Mouse (Mus musculus) CH12.LX (cell line): ENCODE measurements around the gene Prn. TPM values are rescaled to one million over a fixed set of nuclear protein-coding genes. Genes with fewer than 3 reads are reported as not detected.

Experiments
- DNase-seq: peaks from one replicate; pipeline ENCODE4 v3.0.0-alpha.2; 2013; ENCODE audit errors: extremely low read depth
- H3K27ac ChIP-seq: 2 replicates; pipeline ENCODE4 v1.5.1; 2012; ENCODE audit warnings: low read depth, mild to moderate bottlenecking, control low read depth, moderate library complexity; ENCODE audit not compliant: insufficient read depth
- H3K27me3 ChIP-seq: replicated peaks from 2 replicates; pipeline ENCODE3; 2012; ENCODE audit warnings: inconsistent platforms
- H3K36me3 ChIP-seq, 2 experiments: replicated peaks in 1 of 2; 2 replicates each; pipeline versions ENCODE3 to v1.6.1; 2012; ENCODE audit warnings: inconsistent platforms in 1 of 2, low read length in 1 of 2, mild to moderate bottlenecking in 1 of 2, mixed read lengths in 1 of 2, moderate library complexity in 1 of 2; ENCODE audit not compliant: control insufficient read depth in 1 of 2, insufficient read depth in 1 of 2
- H3K4me1 ChIP-seq, 2 experiments: 2 replicates each; pipeline ENCODE4 v1.6.1; 2012; ENCODE audit warnings: inconsistent platforms in 1 of 2, moderate library complexity in 1 of 2; ENCODE audit not compliant: insufficient read depth in 2 of 2, control insufficient read depth in 1 of 2
- H3K4me2 ChIP-seq: 2 replicates; pipeline ENCODE4 v1.6.1; 2012; ENCODE audit warnings: low read depth, mild to moderate bottlenecking, control low read depth; ENCODE audit not compliant: poor library complexity, insufficient read depth, severe bottlenecking
- H3K4me3 ChIP-seq, 3 experiments: fragments of 150-350 bp in 1 of 3; sonication (generic) in 1 of 3; replicated peaks in 1 of 3; 2 replicates each; pipeline versions ENCODE3 to v1.5.1; 2011 to 2012; ENCODE audit warnings: low read depth in 2 of 3, low read length in 2 of 3, mild to moderate bottlenecking in 2 of 3, moderate library complexity in 2 of 3, control low read depth in 1 of 3, improper control_type of control experiment in 1 of 3, inconsistent platforms in 1 of 3, mixed read lengths in 1 of 3; ENCODE audit not compliant: poor library complexity in 1 of 3
- H3K79me2 ChIP-seq: replicated peaks from 2 replicates; pipeline ENCODE4 v1.6.1; 2012; ENCODE audit warnings: mild to moderate bottlenecking, moderate library complexity; ENCODE audit not compliant: control insufficient read depth, poor library complexity, insufficient read depth, severe bottlenecking; ENCODE audit errors: extremely low read depth
- H3K9ac ChIP-seq: 2 replicates; pipeline ENCODE4 v1.6.1; 2012; ENCODE audit warnings: low read depth, mild to moderate bottlenecking, control low read depth, moderate library complexity; ENCODE audit not compliant: insufficient read depth
- H3K9me3 ChIP-seq: replicated peaks from 2 replicates; pipeline ENCODE3; 2012; ENCODE audit warnings: low read length, inconsistent platforms, mixed read lengths
- BHLHE40 ChIP-seq: IDR thresholded peaks from 2 replicates; pipeline ENCODE4 v1.6.1; 2011; ENCODE audit warnings: mild to moderate bottlenecking, low read depth, low read length, improper control_type of control experiment
- CHD1 ChIP-seq: IDR thresholded peaks from 2 replicates; pipeline ENCODE4 v1.6.1; 2012; ENCODE audit warnings: low read depth, low read length, improper control_type of control experiment, inconsistent platforms
- CHD2 ChIP-seq: IDR thresholded peaks from 2 replicates; pipeline ENCODE4 v1.6.1; 2011; ENCODE audit warnings: low read length, improper control_type of control experiment
- E2F4 ChIP-seq: IDR thresholded peaks from 2 replicates; pipeline ENCODE4 v1.6.1; 2011; ENCODE audit warnings: low read depth, low read length, improper control_type of control experiment; ENCODE audit not compliant: insufficient replicate concordance
- ELF1 ChIP-seq: IDR thresholded peaks from 2 replicates; pipeline ENCODE4 v1.6.1; 2014; ENCODE audit warnings: low read depth, mild to moderate bottlenecking, inconsistent platforms, low read length, improper control_type of control experiment
- EP300 ChIP-seq: IDR thresholded peaks from 2 replicates; pipeline ENCODE4 v1.6.1; 2011; ENCODE audit warnings: low read length, improper control_type of control experiment
- GABPA ChIP-seq: IDR thresholded peaks from 2 replicates; pipeline ENCODE4 v1.6.1; 2012; ENCODE audit warnings: low read depth, low read length, improper control_type of control experiment, inconsistent platforms; ENCODE audit not compliant: insufficient replicate concordance
- IRF4 ChIP-seq: IDR thresholded peaks from 2 replicates; pipeline ENCODE4 v1.6.1; 2014; ENCODE audit warnings: low read depth, mild to moderate bottlenecking, inconsistent platforms, low read length, improper control_type of control experiment
- JUND ChIP-seq: conservative IDR thresholded peaks from 2 replicates; pipeline ENCODE4 v1.6.1; 2011; ENCODE audit warnings: low read depth, low read length, improper control_type of control experiment
- MAX ChIP-seq: IDR thresholded peaks from 2 replicates; pipeline ENCODE4 v1.6.1; 2011; ENCODE audit warnings: low read length, improper control_type of control experiment
- NELFE ChIP-seq: IDR thresholded peaks from 2 replicates; pipeline ENCODE4 v1.6.1; 2011; ENCODE audit warnings: low read depth, low read length, improper control_type of control experiment
- PAX5 ChIP-seq: IDR thresholded peaks from 2 replicates; pipeline ENCODE4 v1.6.1; 2012; ENCODE audit warnings: low read length, inconsistent platforms, mixed read lengths
- POLR2A ChIP-seq: IDR thresholded peaks from 2 replicates; pipeline ENCODE4 v1.6.1; 2011; ENCODE audit warnings: low read depth, mild to moderate bottlenecking, improper control_type of control experiment, low read length
- RCOR1 ChIP-seq: conservative IDR thresholded peaks from 2 replicates; pipeline ENCODE4 v1.6.1; 2012; ENCODE audit warnings: low read depth, mild to moderate bottlenecking, inconsistent platforms, low read length, improper control_type of control experiment
- SIN3A ChIP-seq: IDR thresholded peaks from 2 replicates; pipeline ENCODE4 v1.6.1; 2012; ENCODE audit warnings: low read length, improper control_type of control experiment, inconsistent platforms
- SMC3 ChIP-seq: IDR thresholded peaks from 2 replicates; pipeline ENCODE4 v1.6.1; 2011; ENCODE audit warnings: low read depth, low read length, improper control_type of control experiment
- TBP ChIP-seq: conservative IDR thresholded peaks from 2 replicates; pipeline ENCODE4 v1.6.1; 2011; ENCODE audit warnings: low read depth, low read length, improper control_type of control experiment
- TCF12 ChIP-seq: IDR thresholded peaks from 2 replicates; pipeline ENCODE4 v1.6.1; 2014; ENCODE audit warnings: low read depth, mild to moderate bottlenecking, inconsistent platforms, low read length, improper control_type of control experiment
- UBTF ChIP-seq: IDR thresholded peaks from 2 replicates; pipeline ENCODE4 v1.6.1; 2012; ENCODE audit warnings: low read depth, mild to moderate bottlenecking, inconsistent platforms, low read length, improper control_type of control experiment, moderate library complexity
- USF1 ChIP-seq: IDR thresholded peaks from 2 replicates; pipeline ENCODE4 v1.6.1; 2014; ENCODE audit warnings: low read depth, mild to moderate bottlenecking, inconsistent platforms, low read length, improper control_type of control experiment
- ZC3H11A ChIP-seq: IDR thresholded peaks from 2 replicates; pipeline ENCODE4 v1.6.1; 2012; ENCODE audit warnings: low read depth, mild to moderate bottlenecking, inconsistent platforms, low read length, improper control_type of control experiment
- ZKSCAN1 ChIP-seq: IDR thresholded peaks from 2 replicates; pipeline ENCODE4 v1.6.1; 2012; ENCODE audit warnings: low read depth, inconsistent platforms, low read length, improper control_type of control experiment, borderline replicate concordance
- ZMIZ1 ChIP-seq: IDR thresholded peaks from 2 replicates; pipeline ENCODE4 v1.6.1; 2012; ENCODE audit warnings: low read depth, mild to moderate bottlenecking, inconsistent platforms, low read length, improper control_type of control experiment
- ZNF384 ChIP-seq: IDR thresholded peaks from 2 replicates; pipeline ENCODE4 v1.6.1; 2012; ENCODE audit warnings: low read depth, low read length, improper control_type of control experiment, inconsistent platforms
- dilution Hi-C: fragments of 300-500 bp; cut with MboI; formaldehyde crosslinking; loops from 2 replicates; pipeline ENCODE4 v1.14.3; 2020; ENCODE audit warnings: low sequenced_read_pairs; ENCODE audit not compliant: extremely low pct_unique_long_range_greater_than_20kb, extremely low pct_ligation_motif_present
- in situ Hi-C: fragments of 300-500 bp; cut with MboI; formaldehyde crosslinking; loops from 3 replicates; pipeline ENCODE4 v1.14.3; 2019; ENCODE audit warnings: low sequenced_read_pairs, low pct_ligation_motif_present, low pct_unique_long_range_greater_than_20kb, mixed read lengths
- polyA plus RNA-seq: library from polyadenylated mRNA; unstranded; fragments of >175 nt; gene quantifications from 2 replicates; pipeline ENCODE4 v1.2.1, GENCODE M21; 2012; ENCODE audit warnings: low read depth; ENCODE audit not compliant: insufficient read length
- total RNA-seq, 2 experiments: library from RNA; depleted of rRNA; stranded (reverse); fragments of 300-350 nt in 1 of 2; fragments of >200 nt in 1 of 2; gene quantifications; 2 replicates each; pipeline ENCODE4 v1.2.3; 2012 to 2014

Prn gene
- total and polyA plus RNA-seq, 3 experiments = not detected

GRCm38 (mm10) chr2:131945225-131945624 is 35.5 kb downstream of the Prn start:
- Histone ChIP-seq H3K36me3 (no peaks in the 10 kb centered on the region), H3K79me2 (no peaks in the 10 kb centered on the region), H3K4me1 (peaks cover 3 to 13% of the 10 kb centered on the region in 2 experiments; a peak in 3 of 4 replicates), H3K4me2 (no peak overlapping the region), H3K9ac (no peak overlapping the region), H3K4me3 (no peak overlapping the region), H3K9me3 (no peaks in the 10 kb centered on the region), H3K27ac (no peak overlapping the region), H3K27me3 (no peaks in the 10 kb centered on the region)
- DNase-seq = no peak
- dilution Hi-C loops = no loop called here
- in situ Hi-C loops = loop anchor here (25.0 kb wide), 1 partner anchor 408 kb away; no protein-coding TSS in a partner anchor
- TF ChIP-seq ZMIZ1 (no peak), TBP (no peak), CHD2 (no peak), ZNF384 (no peak), E2F4 (no peak), ELF1 (no peak), ZC3H11A (no peak), UBTF (no peak)

- H3K27ac ChIP-seq = no peak overlapping the region
- no peaks in the 10 kb centered on the region for H3K9me3 ChIP-seq
- H3K36me3 ChIP-seq = no peaks in the 10 kb centered on the region
- no peak overlapping the region for H3K4me2 ChIP-seq
- TF ChIP-seq ZKSCAN1 (no peak), JUND (no peak), SIN3A (no peak), MAX (no peak), CHD1 (no peak), PAX5 (no peak), E2F4 (no peak), EP300 (no peak), GABPA (no peak), NELFE (no peak), BHLHE40 (no peak), ZNF384 (no peak), TCF12 (no peak), USF1 (no peak), IRF4 (no peak), RCOR1 (no peak), POLR2A (no peak), SMC3 (no peak)
- H3K79me2 ChIP-seq = no peaks in the 10 kb centered on the region
- no peak overlapping the region for H3K4me3 ChIP-seq
- H3K9ac ChIP-seq = no peak overlapping the region
- no peaks in the 10 kb centered on the region for H3K27me3 ChIP-seq
- in situ Hi-C loops (loop anchor here (25.0 kb wide), 1 partner anchor 408 kb away; no protein-coding TSS in a partner anchor), dilution Hi-C loops (no loop called here)
- H3K4me1 ChIP-seq = peaks cover 5 to 18% of the 10 kb centered on the region in 2 experiments; a peak in 3 of 4 replicates
- no peak for DNase-seq
These were observed 36.0 kb downstream of the Prn start for GRCm38 (mm10) chr2:131945765-131946164.
